Mouse (Mus musculus): ENCODE data around the gene Rtkn2. TPM values are rescaled to one million over a fixed set of nuclear protein-coding genes. Genes with fewer than 3 reads are reported as not detected.

The Rtkn2 gene
- total and polyA plus RNA-seq, 3 experiments = 1.1 to 1.3 TPM; not detected in 1

- H3K36me3 ChIP-seq (ENCODE audit: control insufficient read depth in 1 of 2, insufficient read depth in 2 of 2, low read length in 2 of 2) = no peaks in the 10 kb centered on the region
- no peaks in the 10 kb centered on the region for H3K9me3 ChIP-seq (replicated peaks; ENCODE audit: insufficient read depth, low read length)
- TF ChIP-seq MAFK (IDR thresholded peaks at IDR 0.05; ENCODE audit: borderline replicate concordance, low read depth, low read length) (no peak), ZC3H11A (IDR thresholded peaks at IDR 0.05; ENCODE audit: low read depth, low read length) (no peak), JUND (IDR thresholded peaks at IDR 0.05; ENCODE audit: low read depth, low read length) (no peak), BHLHE40 (IDR thresholded peaks at IDR 0.05; ENCODE audit: borderline replicate concordance, low read depth, low read length) (no peak), CHD2 (IDR thresholded peaks at IDR 0.05; ENCODE audit: low read length) (no peak)
- H3K9ac ChIP-seq (ENCODE audit: control insufficient read depth, low read depth, low read length, poor library complexity, severe bottlenecking) = no peak overlapping the region
- H3K4me3 ChIP-seq (ENCODE audit: control insufficient read depth in 1 of 2, insufficient read depth in 1 of 2, low read depth in 2 of 2, low read length in 2 of 2) = no peak overlapping the region
- H3K27me3 ChIP-seq (ENCODE audit: control insufficient read depth in 1 of 2, insufficient read depth in 2 of 2, low read length in 2 of 2) = no peaks in the 10 kb centered on the region
- DNase-seq (ENCODE audit: low read depth, low spot score) = no peak
- H3K27ac ChIP-seq (ENCODE audit: control insufficient read depth, low read depth, low read length) = no peak overlapping the region
- H3K4me1 ChIP-seq (ENCODE audit: control insufficient read depth in 1 of 2, insufficient read depth in 2 of 2, low read length in 2 of 2) = no peaks in the 10 kb centered on the region
- H3K79me2 ChIP-seq (ENCODE audit: control insufficient read depth, insufficient read depth, low read length, poor library complexity) = no peaks in the 10 kb centered on the region
These were observed 85.2 kb downstream of the Rtkn2 start for GRCm38 (mm10) chr10:68064571-68064970.

GRCm38 (mm10) chr10:68066173-68066572 is 86.8 kb downstream of the Rtkn2 start:
- Histone ChIP-seq H3K9ac (ENCODE audit: control insufficient read depth, low read depth, low read length, poor library complexity, severe bottlenecking) (no peak overlapping the region), H3K27me3 (ENCODE audit: control insufficient read depth in 1 of 2, insufficient read depth in 2 of 2, low read length in 2 of 2) (no peaks in the 10 kb centered on the region), H3K4me3 (ENCODE audit: control insufficient read depth in 1 of 2, insufficient read depth in 1 of 2, low read depth in 2 of 2, low read length in 2 of 2) (no peak overlapping the region), H3K79me2 (ENCODE audit: control insufficient read depth, insufficient read depth, low read length, poor library complexity) (no peaks in the 10 kb centered on the region), H3K4me1 (ENCODE audit: control insufficient read depth in 1 of 2, insufficient read depth in 2 of 2, low read length in 2 of 2) (no peaks in the 10 kb centered on the region), H3K9me3 (replicated peaks; ENCODE audit: insufficient read depth, low read length) (no peaks in the 10 kb centered on the region), H3K36me3 (ENCODE audit: control insufficient read depth in 1 of 2, insufficient read depth in 2 of 2, low read length in 2 of 2) (no peaks in the 10 kb centered on the region), H3K27ac (ENCODE audit: control insufficient read depth, low read depth, low read length) (no peak overlapping the region)
- no peak for DNase-seq (ENCODE audit: low read depth, low spot score)
- TF ChIP-seq RAD21 (IDR thresholded peaks at IDR 0.05; ENCODE audit: low read depth, low read length) (no peak), MEF2A (IDR thresholded peaks at IDR 0.05; ENCODE audit: extremely low read depth, insufficient replicate concordance, low read depth, low read length, poor library complexity, severe bottlenecking) (no peak), GABPA (IDR thresholded peaks at IDR 0.05; ENCODE audit: low read depth, low read length) (no peak)

DNA sequence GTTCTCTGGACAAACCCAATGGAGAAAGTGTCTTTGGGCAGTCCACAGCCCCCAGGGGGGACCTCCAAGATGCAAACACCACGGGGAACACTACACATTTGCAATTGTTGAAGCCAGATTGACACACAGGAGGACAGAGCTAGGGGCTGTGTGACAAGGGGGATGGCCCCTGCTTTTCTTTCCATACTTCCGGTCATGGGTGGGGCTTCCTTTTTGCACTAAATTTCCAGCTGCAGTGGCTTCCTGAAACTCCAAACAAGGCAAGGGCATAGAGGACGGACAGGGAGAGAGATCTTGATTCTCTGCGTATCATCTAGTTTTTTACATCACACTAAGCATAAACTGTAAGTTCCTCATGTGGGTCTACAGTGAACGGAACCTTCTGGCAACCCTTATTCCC is 88.6 kb downstream of the Rtkn2 start:
- Histone ChIP-seq H3K4me1 (ENCODE audit: control insufficient read depth in 1 of 2, insufficient read depth in 2 of 2, low read length in 2 of 2) (no peaks in the 10 kb centered on the region), H3K36me3 (ENCODE audit: control insufficient read depth in 1 of 2, insufficient read depth in 2 of 2, low read length in 2 of 2) (no peaks in the 10 kb centered on the region), H3K27me3 (ENCODE audit: control insufficient read depth in 1 of 2, insufficient read depth in 2 of 2, low read length in 2 of 2) (no peaks in the 10 kb centered on the region), H3K4me3 (ENCODE audit: control insufficient read depth in 1 of 2, insufficient read depth in 1 of 2, low read depth in 2 of 2, low read length in 2 of 2) (no peak overlapping the region), H3K9me3 (replicated peaks; ENCODE audit: insufficient read depth, low read length) (no peaks in the 10 kb centered on the region), H3K27ac (ENCODE audit: control insufficient read depth, low read depth, low read length) (no peak overlapping the region), H3K79me2 (ENCODE audit: control insufficient read depth, insufficient read depth, low read length, poor library complexity) (no peaks in the 10 kb centered on the region), H3K9ac (ENCODE audit: control insufficient read depth, low read depth, low read length, poor library complexity, severe bottlenecking) (no peak overlapping the region)
- no peak for DNase-seq (ENCODE audit: low read depth, low spot score)
- no peak for TF ChIP-seq USF2 (IDR thresholded peaks at IDR 0.05; ENCODE audit: borderline replicate concordance in 1 of 2, insufficient read depth in 1 of 2, low read depth in 1 of 2, low read length in 2 of 2)
- no peak for TF ChIP-seq EP300 (IDR thresholded peaks at IDR 0.05; ENCODE audit: low read depth in 1 of 2, low read length in 2 of 2)
- no peak for TF ChIP-seq MYC (IDR thresholded peaks at IDR 0.05; ENCODE audit: low read depth, low read length)
- no peak for TF ChIP-seq RAD21 (IDR thresholded peaks at IDR 0.05; ENCODE audit: low read depth, low read length)
- no peak for TF ChIP-seq CHD1 (IDR thresholded peaks at IDR 0.05; ENCODE audit: low read depth, low read length)
- no peak for TF ChIP-seq NELFE (IDR thresholded peaks at IDR 0.05; ENCODE audit: low read depth, low read length)
- no peak for TF ChIP-seq ZNF384 (IDR thresholded peaks at IDR 0.05; ENCODE audit: low read depth, low read length)
- TF ChIP-seq POLR2A (IDR thresholded peaks at IDR 0.05; ENCODE audit: control insufficient read depth in 1 of 2, insufficient read depth in 1 of 2, low read depth in 1 of 2, low read length in 2 of 2, poor library complexity in 1 of 2) = no peak
- TF ChIP-seq MAX (IDR thresholded peaks at IDR 0.05; ENCODE audit: low read length) = no peak
- no peak for TF ChIP-seq MYB (IDR thresholded peaks at IDR 0.05; ENCODE audit: low read depth, low read length)
- no peak for TF ChIP-seq GATA1 (IDR thresholded peaks at IDR 0.05; ENCODE audit: low read depth, low read length)
- TF ChIP-seq MAZ (IDR thresholded peaks at IDR 0.05; ENCODE audit: low read depth, low read length) = no peak
- no peak for TF ChIP-seq SIN3A (IDR thresholded peaks at IDR 0.05; ENCODE audit: low read length)
- TF ChIP-seq RCOR1 (IDR thresholded peaks at IDR 0.05; ENCODE audit: low read depth, low read length) = no peak
- no peak for TF ChIP-seq NRF1 (IDR thresholded peaks at IDR 0.05; ENCODE audit: insufficient read depth, low read depth, low read length, poor library complexity, severe bottlenecking)
- TF ChIP-seq POLR2AphosphoS2 (IDR thresholded peaks at IDR 0.05; ENCODE audit: low read length) = no peak
- no peak for TF ChIP-seq SMC3 (IDR thresholded peaks at IDR 0.05; ENCODE audit: low read depth, low read length)
- no peak for TF ChIP-seq TCF12 (IDR thresholded peaks at IDR 0.05; ENCODE audit: low read depth, low read length)
- TF ChIP-seq ZMIZ1 (IDR thresholded peaks at IDR 0.05; ENCODE audit: low read depth, low read length) = no peak
